Mouse (Mus musculus): ENCODE results near the gene Nek6. TPM values are rescaled to one million over a fixed set of nuclear protein-coding genes. Genes with fewer than 3 reads are reported as not detected.

Nek6 gene
- total and polyA plus RNA-seq, 3 experiments = 3.7 to 5.4 TPM; not detected in 1

GRCm38 (mm10) chr2:38546748-38547147, 35.3 kb downstream of the Nek6 start:
- H3K9ac ChIP-seq (ENCODE audit: control insufficient read depth, low read depth, low read length, poor library complexity, severe bottlenecking) = no peak overlapping the region
- H3K36me3 ChIP-seq (ENCODE audit: control insufficient read depth in 1 of 2, insufficient read depth in 2 of 2, low read length in 2 of 2) = no peaks in the 10 kb centered on the region
- H3K4me1 ChIP-seq (ENCODE audit: control insufficient read depth in 1 of 2, insufficient read depth in 2 of 2, low read length in 2 of 2) = peaks cover 0 to 5% of the 10 kb centered on the region in 2 experiments; a peak in 1 of 4 replicates
- no peaks in the 10 kb centered on the region for H3K9me3 ChIP-seq (replicated peaks; ENCODE audit: insufficient read depth, low read length)
- no peak for DNase-seq (ENCODE audit: low read depth, low spot score)
- no peak overlapping the region for H3K27ac ChIP-seq (ENCODE audit: control insufficient read depth, low read depth, low read length)
- H3K4me3 ChIP-seq (ENCODE audit: control insufficient read depth in 1 of 2, insufficient read depth in 1 of 2, low read depth in 2 of 2, low read length in 2 of 2) = no peak overlapping the region
- TF ChIP-seq CHD1 (IDR thresholded peaks at IDR 0.05; ENCODE audit: low read depth, low read length) = no peak
- no peak for TF ChIP-seq E2F4 (IDR thresholded peaks at IDR 0.05; ENCODE audit: borderline replicate concordance, low read depth, low read length)
- TF ChIP-seq MEF2A (IDR thresholded peaks at IDR 0.05; ENCODE audit: extremely low read depth, insufficient replicate concordance, low read depth, low read length, poor library complexity, severe bottlenecking) = no peak
- no peak for TF ChIP-seq UBTF (IDR thresholded peaks at IDR 0.05; ENCODE audit: borderline replicate concordance, insufficient read depth, low read depth, low read length)
- no peak for TF ChIP-seq USF1 (IDR thresholded peaks at IDR 0.05; ENCODE audit: low read depth, low read length)
- TF ChIP-seq POLR2AphosphoS2 (IDR thresholded peaks at IDR 0.05; ENCODE audit: low read length) = no peak
- TF ChIP-seq MAFK (IDR thresholded peaks at IDR 0.05; ENCODE audit: borderline replicate concordance, low read depth, low read length) = no peak
- TF ChIP-seq SMC3 (IDR thresholded peaks at IDR 0.05; ENCODE audit: low read depth, low read length) = no peak
- TF ChIP-seq EP300 (IDR thresholded peaks at IDR 0.05; ENCODE audit: low read depth in 1 of 2, low read length in 2 of 2) = no peak
- no peak for TF ChIP-seq JUND (IDR thresholded peaks at IDR 0.05; ENCODE audit: low read depth, low read length)
- no peaks in the 10 kb centered on the region for H3K27me3 ChIP-seq (ENCODE audit: control insufficient read depth in 1 of 2, insufficient read depth in 2 of 2, low read length in 2 of 2)
- H3K79me2 ChIP-seq (ENCODE audit: control insufficient read depth, insufficient read depth, low read length, poor library complexity) = no peaks in the 10 kb centered on the region

GRCm38 (mm10) chr2:38547793-38548517, 36.5 kb downstream of the Nek6 start:
- Histone ChIP-seq H3K27me3 (ENCODE audit: control insufficient read depth in 1 of 2, insufficient read depth in 2 of 2, low read length in 2 of 2) (no peaks in the 10 kb centered on the region), H3K4me3 (ENCODE audit: control insufficient read depth in 1 of 2, insufficient read depth in 1 of 2, low read depth in 2 of 2, low read length in 2 of 2) (no peak overlapping the region), H3K79me2 (ENCODE audit: control insufficient read depth, insufficient read depth, low read length, poor library complexity) (no peaks in the 10 kb centered on the region), H3K27ac (ENCODE audit: control insufficient read depth, low read depth, low read length) (no peak overlapping the region), H3K4me1 (ENCODE audit: control insufficient read depth in 1 of 2, insufficient read depth in 2 of 2, low read length in 2 of 2) (no peaks in the 10 kb centered on the region), H3K9ac (ENCODE audit: control insufficient read depth, low read depth, low read length, poor library complexity, severe bottlenecking) (no peak overlapping the region), H3K36me3 (ENCODE audit: control insufficient read depth in 1 of 2, insufficient read depth in 2 of 2, low read length in 2 of 2) (no peaks in the 10 kb centered on the region), H3K9me3 (replicated peaks; ENCODE audit: insufficient read depth, low read length) (no peaks in the 10 kb centered on the region)
- no peak for DNase-seq (ENCODE audit: low read depth, low spot score)
- TF ChIP-seq UBTF (IDR thresholded peaks at IDR 0.05; ENCODE audit: borderline replicate concordance, insufficient read depth, low read depth, low read length) (no peak), USF1 (IDR thresholded peaks at IDR 0.05; ENCODE audit: low read depth, low read length) (no peak), TCF12 (IDR thresholded peaks at IDR 0.05; ENCODE audit: low read depth, low read length) (no peak), MAZ (IDR thresholded peaks at IDR 0.05; ENCODE audit: low read depth, low read length) (no peak), RAD21 (IDR thresholded peaks at IDR 0.05; ENCODE audit: low read depth, low read length) (no peak), SIN3A (IDR thresholded peaks at IDR 0.05; ENCODE audit: low read length) (no peak), ELF1 (IDR thresholded peaks at IDR 0.05; ENCODE audit: low read depth, low read length) (no peak), MAX (IDR thresholded peaks at IDR 0.05; ENCODE audit: low read length) (no peak), USF2 (IDR thresholded peaks at IDR 0.05; ENCODE audit: borderline replicate concordance in 1 of 2, insufficient read depth in 1 of 2, low read depth in 1 of 2, low read length in 2 of 2) (no peak), POLR2A (IDR thresholded peaks at IDR 0.05; ENCODE audit: control insufficient read depth in 1 of 2, insufficient read depth in 1 of 2, low read depth in 1 of 2, low read length in 2 of 2, poor library complexity in 1 of 2) (no peak)

Data from MEL (cell line).